Mouse (Mus musculus) heart, postnatal 0 days (tissue): ENCODE data around the gene Anapc1. TPM values are rescaled to one million over a fixed set of nuclear protein-coding genes. Genes with fewer than 3 reads are reported as not detected.

Experiments used
- ATAC-seq: fragments of 200-750 bp; cut with Nextera tagmentation; 2 replicates; pipeline ENCODE4 v1.8.0; 2017; ENCODE audit warnings: low read depth, moderate number of reproducible peaks, moderate library complexity; ENCODE audit not compliant: insufficient read depth
- DNase-seq: peaks from one replicate; pipeline ENCODE4 v3.0.0-alpha.2; 2016; ENCODE audit warnings: low spot score
- H3K27ac ChIP-seq: fragments of 300-500 bp; sonication (generic); 2 replicates; pipeline ENCODE4 v1.5.1; 2014; ENCODE audit warnings: low read depth, mild to moderate bottlenecking
- H3K27me3 ChIP-seq: fragments of 300-500 bp; sonication (generic); 2 replicates; pipeline ENCODE4 v1.6.1; 2014; ENCODE audit warnings: low read length, mixed read lengths; ENCODE audit not compliant: control insufficient read depth, insufficient read depth
- H3K36me3 ChIP-seq: fragments of 300-500 bp; sonication (generic); replicated peaks from 2 replicates; pipeline ENCODE4 v1.6.1; 2014; ENCODE audit warnings: low read length, mixed read lengths; ENCODE audit not compliant: control insufficient read depth, insufficient read depth
- H3K4me1 ChIP-seq: fragments of 300-500 bp; sonication (generic); 2 replicates; pipeline ENCODE4 v1.6.1; 2014; ENCODE audit warnings: antibody characterized with exemption; ENCODE audit not compliant: control insufficient read depth, insufficient read depth
- H3K4me2 ChIP-seq: fragments of 300-500 bp; sonication (generic); 2 replicates; pipeline ENCODE4 v1.6.1; 2014; ENCODE audit warnings: low read depth, mild to moderate bottlenecking, low read length, moderate library complexity
- H3K4me3 ChIP-seq: fragments of 300-500 bp; sonication (generic); 2 replicates; pipeline ENCODE4 v1.5.1; 2014; ENCODE audit warnings: low read depth, low read length
- H3K9ac ChIP-seq: fragments of 300-500 bp; sonication (generic); replicated peaks from 2 replicates; pipeline ENCODE4 v1.6.1; 2014; ENCODE audit warnings: low read depth, low read length, mixed read lengths
- H3K9me3 ChIP-seq: fragments of 300-500 bp; sonication (generic); replicated peaks from 2 replicates; pipeline ENCODE4 v1.6.1; 2016; ENCODE audit warnings: low read length; ENCODE audit not compliant: control insufficient read depth
- CTCF ChIP-seq: IDR thresholded peaks from 2 replicates; pipeline ENCODE4 v1.5.1; 2016; ENCODE audit warnings: antibody characterized with exemption, control low read depth, low read depth
- EP300 ChIP-seq: IDR thresholded peaks from 2 replicates; pipeline ENCODE4 v1.6.1; 2016; ENCODE audit warnings: antibody characterized with exemption, low read depth
- WGBS: fragments of 180-500 bp; shearing (Covaris S2); extraction: QIAGEN DNeasy Blood & Tissue Kit; methylation state at CpG from one replicate; pipeline ENCODE4 v1.1.7; 2014; 5-methylcytosine and 5-hydroxymethylcytosine counted together
- polyA plus RNA-seq: library from polyadenylated mRNA; unstranded; fragments of >200 nt; fragmentation: Nextera tagmentation; extraction: Ambion mirVana; gene quantifications from 2 replicates; pipeline ENCODE4 v1.2.1, GENCODE M21; 2015
- total RNA-seq: library from RNA; depleted of rRNA; stranded (reverse); fragments of >200 nt; gene quantifications from 2 replicates; pipeline ENCODE4 v1.2.3, GENCODE M21; 2014; ENCODE audit warnings: low replicate concordance

The Anapc1 gene
- total and polyA plus RNA-seq, 2 experiments from 2014 or later, result 16.1 to 69.5 TPM

DNA sequence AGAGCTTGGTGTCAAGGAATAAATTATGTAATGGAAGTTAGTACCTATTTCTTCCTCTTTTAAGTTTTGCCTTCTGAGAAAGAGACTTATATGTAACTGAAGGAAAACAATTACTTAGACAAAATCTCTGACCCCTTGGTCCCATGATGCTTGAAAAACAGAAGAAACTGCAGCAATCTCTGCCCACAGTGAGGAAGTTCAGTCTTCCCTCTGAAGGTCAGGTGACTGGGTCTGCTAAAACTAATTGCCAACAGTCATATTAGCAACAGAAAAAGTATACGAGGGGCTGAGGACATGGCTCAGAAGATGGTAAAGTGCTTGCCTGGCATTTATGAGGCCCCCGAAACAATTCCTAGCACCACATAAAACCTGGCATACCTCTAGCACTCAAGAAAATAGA lies 32.2 kb upstream of the Anapc1 start:
- Histone ChIP-seq H3K27me3 (no peaks in the 10 kb centered on the region), H3K4me1 (peaks cover 5% of the 10 kb centered on the region), H3K4me3 (no peak overlapping the region), H3K9ac (no peak overlapping the region), H3K36me3 (no peaks in the 10 kb centered on the region), H3K4me2 (no peak overlapping the region), H3K9me3 (peaks cover 9% of the 10 kb centered on the region; the same call in 1 of the 2 replicates), H3K27ac (no peak overlapping the region)
- DNase-seq, result no peak
- ATAC-seq, result no peak
- WGBS, result 90% methylated on average over 2 of the region's 2 CpGs
- TF ChIP-seq EP300 (no peak), CTCF (no peak)

DNA sequence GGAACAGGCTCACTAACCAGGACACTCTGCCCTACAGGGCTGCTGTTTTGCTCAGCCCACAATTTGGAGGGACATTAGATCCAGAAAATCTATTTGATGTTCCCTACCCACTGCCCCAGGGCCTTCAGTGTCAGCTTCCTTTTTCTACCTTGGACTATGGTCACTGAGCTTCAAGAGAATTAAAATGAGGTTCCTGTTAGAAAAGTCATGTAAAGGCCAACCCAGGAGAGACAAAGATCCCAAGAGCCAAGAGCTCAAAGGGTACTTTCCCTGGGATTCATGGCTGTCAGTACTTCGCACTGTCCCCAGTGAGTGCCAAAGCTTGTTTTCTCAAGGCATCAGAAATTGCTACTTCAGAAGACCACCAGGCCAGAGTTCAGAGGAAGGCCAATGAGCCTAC lies 28.8 kb upstream of the Anapc1 start:
- Histone ChIP-seq H3K9ac (no peak overlapping the region), H3K4me2 (no peak overlapping the region), H3K36me3 (no peaks in the 10 kb centered on the region), H3K4me3 (no peak overlapping the region), H3K27ac (no peak overlapping the region), H3K27me3 (no peaks in the 10 kb centered on the region), H3K4me1 (peaks cover 5% of the 10 kb centered on the region), H3K9me3 (peaks cover 3% of the 10 kb centered on the region; the same call in 1 of the 2 replicates)
- ATAC-seq (no peak), DNase-seq (no peak)
- no peak for TF ChIP-seq CTCF
- no peak for TF ChIP-seq EP300
- WGBS, result 91% methylated on average over 1 of the region's 1 CpGs

DNA sequence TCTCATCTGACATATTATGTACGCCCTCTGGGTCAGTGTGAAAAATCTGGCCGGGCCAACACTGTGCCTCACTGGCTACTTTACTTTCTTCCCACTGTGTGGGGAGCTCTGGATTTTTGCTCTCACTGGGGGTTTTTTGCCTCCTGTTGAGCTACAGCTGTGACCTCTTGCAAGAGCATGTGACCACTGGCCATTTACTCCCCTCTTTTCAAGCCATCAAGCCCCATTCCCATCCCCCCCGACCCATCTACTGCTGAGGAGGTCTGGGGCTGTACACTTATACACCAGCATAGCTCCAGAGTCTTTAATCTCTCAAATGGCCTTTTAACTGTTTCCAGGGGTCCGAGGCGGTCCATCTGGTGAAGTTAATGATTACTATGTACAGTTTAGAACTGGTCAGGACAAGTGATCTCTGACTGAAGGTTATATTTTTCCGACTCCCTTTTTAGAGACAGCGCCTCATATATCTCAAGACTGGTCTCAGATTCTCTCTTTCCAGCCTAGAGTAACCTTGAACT lies 27.6 kb upstream of the Anapc1 start:
- H3K36me3 ChIP-seq, result no peaks in the 10 kb centered on the region
- H3K4me1 ChIP-seq, result peaks cover 5% of the 10 kb centered on the region
- H3K27ac ChIP-seq, result no peak overlapping the region
- DNase-seq (no peak), ATAC-seq (no peak)
- TF ChIP-seq EP300, result no peak
- TF ChIP-seq CTCF, result no peak
- WGBS, result 77% methylated on average over 7 of the region's 7 CpGs
- no peaks in the 10 kb centered on the region for H3K27me3 ChIP-seq
- no peak overlapping the region for H3K9ac ChIP-seq
- H3K4me2 ChIP-seq, result no peak overlapping the region
- no peak overlapping the region for H3K4me3 ChIP-seq
- H3K9me3 ChIP-seq, result no peaks in the 10 kb centered on the region

DNA sequence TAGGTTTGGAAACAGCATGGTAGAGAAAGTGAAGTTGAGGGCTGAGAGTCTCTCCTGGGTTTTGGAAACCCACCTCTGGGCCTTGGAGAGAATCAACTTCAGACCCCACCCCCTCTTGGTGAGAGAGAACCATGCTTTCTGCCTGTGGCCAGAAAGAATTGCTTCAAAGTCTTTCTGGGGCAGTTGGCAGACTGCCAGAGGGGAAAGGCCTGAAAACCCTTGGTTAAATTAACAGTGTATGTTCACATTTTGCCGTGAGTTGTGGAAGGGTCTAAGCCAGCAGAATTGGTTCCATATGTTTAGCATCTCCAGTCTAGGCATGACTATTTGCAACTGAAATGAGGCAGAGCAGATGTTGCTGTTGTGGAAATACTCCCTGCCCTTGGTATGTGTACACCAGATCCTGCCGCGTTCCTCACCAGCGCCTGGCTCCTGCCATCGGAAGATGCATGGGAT lies 26.4 kb upstream of the Anapc1 start:
- peaks cover 5% of the 10 kb centered on the region for H3K4me1 ChIP-seq
- no peak for ATAC-seq
- no peak overlapping the region for H3K4me2 ChIP-seq
- no peak overlapping the region for H3K27ac ChIP-seq
- no peak overlapping the region for H3K9ac ChIP-seq
- no peaks in the 10 kb centered on the region for H3K27me3 ChIP-seq
- H3K9me3 ChIP-seq, result no peaks in the 10 kb centered on the region
- no peak overlapping the region for H3K4me3 ChIP-seq
- no peaks in the 10 kb centered on the region for H3K36me3 ChIP-seq
- no peak for TF ChIP-seq EP300
- no peak for TF ChIP-seq CTCF
- DNase-seq, result no peak
- WGBS, result 51% methylated on average over 5 of the region's 5 CpGs

DNA sequence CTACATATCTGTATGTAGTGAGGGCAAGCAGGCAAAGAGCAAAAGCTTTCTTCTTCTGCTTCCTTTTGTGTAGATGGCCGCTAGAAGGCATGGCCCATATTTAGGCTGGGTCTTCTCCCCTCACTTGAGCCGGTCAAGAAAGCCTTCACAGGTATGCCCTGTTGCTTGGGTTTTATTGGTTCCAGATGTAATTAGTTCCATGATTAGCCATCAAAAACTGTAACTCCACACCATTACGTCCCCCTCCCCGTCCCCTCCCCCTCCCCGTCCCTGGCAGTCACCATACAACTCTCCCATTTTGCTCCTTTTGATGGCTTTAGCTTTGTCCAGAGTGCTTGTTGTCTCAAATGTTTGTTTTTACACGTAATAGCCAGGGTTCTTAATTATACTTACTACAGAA lies 25.7 kb upstream of the Anapc1 start:
- H3K27me3 ChIP-seq, result no peaks in the 10 kb centered on the region
- H3K9me3 ChIP-seq, result no peaks in the 10 kb centered on the region
- H3K27ac ChIP-seq, result no peak overlapping the region
- no peaks in the 10 kb centered on the region for H3K36me3 ChIP-seq
- no peak overlapping the region for H3K4me2 ChIP-seq
- TF ChIP-seq EP300 (no peak), CTCF (no peak)
- ATAC-seq (no peak), DNase-seq (no peak)
- no peak overlapping the region for H3K4me3 ChIP-seq
- H3K4me1 ChIP-seq, result peaks cover 5% of the 10 kb centered on the region
- no peak overlapping the region for H3K9ac ChIP-seq
- 83% methylated on average over 6 of the region's 6 CpGs for WGBS

DNA sequence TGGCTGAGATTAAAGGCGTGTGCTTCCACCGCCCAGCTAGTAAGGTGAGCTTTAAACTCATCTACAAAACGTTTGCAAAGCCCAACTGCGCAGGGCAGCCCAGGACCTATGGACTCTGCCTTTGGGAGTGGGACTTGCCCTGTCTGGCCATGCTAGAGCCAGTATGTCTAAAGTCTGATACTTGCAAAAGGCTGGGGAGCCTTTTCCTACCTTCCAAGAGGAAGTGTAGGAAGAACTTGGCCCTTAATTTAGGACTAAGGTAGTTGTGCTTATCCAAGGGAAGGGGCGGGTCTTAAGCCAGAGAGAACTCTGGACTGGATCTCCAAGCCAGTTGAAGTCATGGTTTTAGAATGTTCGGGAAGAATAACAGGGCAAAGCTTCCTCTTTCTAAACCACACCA lies 23.4 kb upstream of the Anapc1 start:
- Histone ChIP-seq H3K27ac (no peak overlapping the region), H3K27me3 (no peaks in the 10 kb centered on the region), H3K4me2 (no peak overlapping the region), H3K9ac (no peak overlapping the region), H3K9me3 (no peaks in the 10 kb centered on the region), H3K4me1 (peaks cover 1% of the 10 kb centered on the region), H3K4me3 (no peak overlapping the region), H3K36me3 (no peaks in the 10 kb centered on the region)
- TF ChIP-seq CTCF (no peak), EP300 (no peak)
- DNase-seq, result no peak
- WGBS, result 76% methylated on average over 6 of the region's 6 CpGs
- ATAC-seq, result no peak
